Mouse (Mus musculus): ENCODE measurements around the gene Tmigd3.

GRCm38 (mm10) chr3:105900716-105901115 lies 30.0 kb downstream of the Tmigd3 start:
- no peak for TF ChIP-seq CTCF (IDR thresholded peaks at IDR 0.05; ENCODE audit: extremely low read depth, insufficient read depth, low read length)
- no peak for TF ChIP-seq POLR2A (IDR thresholded peaks at IDR 0.05; ENCODE audit: extremely low read depth, insufficient read depth, low read length)
